Mouse (Mus musculus): ENCODE measurements around the gene Bcl2a1d. TPM values are rescaled to one million over a fixed set of nuclear protein-coding genes. Genes with fewer than 3 reads are reported as not detected.
"Not testable (repeated sequence)": the region's sequence is repeated elsewhere in the genome, so short reads cannot be mapped to it uniquely, and the experiment has no call there.

Gene Bcl2a1d
- polyA plus RNA-seq, 1 experiment from 2014 or later, result not detected

DNA sequence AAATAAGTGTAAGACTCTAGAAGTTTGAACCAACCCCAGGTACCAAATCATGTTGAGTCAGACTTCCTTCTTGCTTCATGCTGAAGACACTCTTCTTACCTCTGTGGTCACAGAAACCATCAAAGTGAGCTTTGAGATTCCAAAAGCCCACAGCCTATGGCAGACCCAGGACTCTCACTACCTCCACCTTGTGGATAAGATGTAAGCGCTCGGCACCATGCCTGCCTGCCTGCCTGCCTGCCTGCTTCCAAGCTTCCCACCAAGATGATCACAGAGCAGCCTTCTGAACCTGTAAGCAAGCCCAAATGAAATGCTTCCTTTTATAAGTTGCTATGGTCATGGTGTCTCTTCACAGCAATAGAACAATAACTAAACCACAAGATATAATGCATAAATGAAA lies 13.6 kb downstream of the Bcl2a1d start:
- H3K27me3 ChIP-seq (ENCODE audit: low read depth, poor library complexity, severe bottlenecking); H3K4me3 ChIP-seq; H3K27ac ChIP-seq; H3K36me3 ChIP-seq; H3K9me3 ChIP-seq (replicated peaks); H3K4me1 ChIP-seq: not testable (repeated sequence)
- WGBS, result 37% methylated on average over 2 of the region's 2 CpGs
- DNase-seq (ENCODE audit: low spot score), result peak; percentile 29

- not testable (repeated sequence) for H3K27ac ChIP-seq; H3K36me3 ChIP-seq; DNase-seq (ENCODE audit: low spot score); H3K4me1 ChIP-seq; H3K27me3 ChIP-seq (ENCODE audit: low read depth, poor library complexity, severe bottlenecking); H3K9me3 ChIP-seq (replicated peaks); H3K4me3 ChIP-seq
- WGBS, result 91% methylated on average over 5 of the region's 5 CpGs
Observed at GRCm38 (mm10) chr9:88714515-88714914, 17.2 kb downstream of the Bcl2a1d start.

DNA sequence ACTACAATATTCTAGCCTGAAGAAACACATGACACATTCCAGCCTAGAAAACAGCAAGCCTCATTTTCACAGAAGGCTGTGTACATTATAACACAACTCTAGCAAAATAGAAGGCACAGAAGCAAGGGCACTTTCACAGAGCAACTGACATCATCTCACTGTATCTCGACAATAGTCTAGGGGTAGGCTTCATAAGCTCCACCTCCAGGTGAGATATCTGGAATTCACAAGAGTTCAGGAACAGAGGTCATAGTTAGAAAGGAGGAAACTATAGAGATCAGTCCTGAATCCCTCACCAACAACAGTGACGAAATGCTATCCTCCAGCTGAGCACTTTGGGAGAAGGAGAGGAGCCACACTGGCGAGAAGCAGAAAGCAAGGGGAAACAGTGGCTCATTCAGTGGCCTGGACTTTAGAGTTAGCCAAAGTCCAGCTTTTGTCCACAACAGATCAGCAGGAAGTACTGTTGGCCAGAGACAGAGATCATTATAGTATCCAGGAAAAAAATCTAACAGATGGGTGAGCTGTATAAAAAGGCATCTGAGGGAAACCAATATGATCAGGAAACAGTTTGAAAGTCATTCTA lies 19.5 kb downstream of the Bcl2a1d start:
- H3K36me3 ChIP-seq; H3K9me3 ChIP-seq (replicated peaks); H3K4me3 ChIP-seq; DNase-seq (ENCODE audit: low spot score); H3K4me1 ChIP-seq; H3K27me3 ChIP-seq (ENCODE audit: low read depth, poor library complexity, severe bottlenecking); H3K27ac ChIP-seq: not testable (repeated sequence)
- 92% methylated on average over 3 of the region's 3 CpGs for WGBS

GRCm38 (mm10) chr9:88710910-88711438 lies 20.7 kb downstream of the Bcl2a1d start:
- H3K27me3 ChIP-seq (ENCODE audit: low read depth, poor library complexity, severe bottlenecking); H3K9me3 ChIP-seq (replicated peaks); DNase-seq (ENCODE audit: low spot score); H3K4me3 ChIP-seq; H3K36me3 ChIP-seq; H3K27ac ChIP-seq; H3K4me1 ChIP-seq: not testable (repeated sequence)
- 91% methylated on average over 4 of the region's 5 CpGs for WGBS

- not testable (repeated sequence) for H3K9me3 ChIP-seq (replicated peaks)
- WGBS, result 93% methylated on average over 2 of the region's 2 CpGs
Observed at GRCm38 (mm10) chr9:88710439-88710838, 21.3 kb downstream of the Bcl2a1d start.

DNA sequence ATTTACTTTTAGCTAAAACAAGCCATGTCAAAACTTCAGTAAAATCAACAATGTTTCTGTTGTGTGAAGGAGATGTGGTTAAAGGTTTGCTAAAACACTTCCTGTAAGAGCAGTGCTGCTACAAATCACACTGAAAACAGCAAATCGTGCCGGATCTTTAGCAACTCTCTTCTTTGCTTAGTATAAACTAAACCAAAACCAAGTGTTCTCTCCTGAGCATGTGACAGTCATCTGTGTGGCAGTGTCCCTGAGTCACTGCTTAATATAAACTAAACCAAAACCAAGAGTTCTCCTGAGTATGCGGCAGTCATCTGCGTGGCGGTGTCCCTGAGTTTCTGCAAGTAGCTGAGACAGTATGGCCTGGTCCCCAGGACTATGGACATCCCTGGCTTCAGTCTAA lies 21.9 kb downstream of the Bcl2a1d start:
- H3K4me1 ChIP-seq; H3K36me3 ChIP-seq; H3K27me3 ChIP-seq (ENCODE audit: low read depth, poor library complexity, severe bottlenecking); DNase-seq (ENCODE audit: low spot score); H3K4me3 ChIP-seq; H3K9me3 ChIP-seq (replicated peaks); H3K27ac ChIP-seq: not testable (repeated sequence)
- whole genome bisulfite sequencing, result 98% methylated on average over 5 of the region's 5 CpGs

More at GRCm38 (mm10) chr9:88710439-88710838, 21.3 kb downstream of the Bcl2a1d start:
- H3K27ac ChIP-seq; H3K4me3 ChIP-seq; H3K27me3 ChIP-seq (ENCODE audit: low read depth, poor library complexity, severe bottlenecking); H3K36me3 ChIP-seq; DNase-seq (ENCODE audit: low spot score); H3K4me1 ChIP-seq: not testable (repeated sequence)

DNA sequence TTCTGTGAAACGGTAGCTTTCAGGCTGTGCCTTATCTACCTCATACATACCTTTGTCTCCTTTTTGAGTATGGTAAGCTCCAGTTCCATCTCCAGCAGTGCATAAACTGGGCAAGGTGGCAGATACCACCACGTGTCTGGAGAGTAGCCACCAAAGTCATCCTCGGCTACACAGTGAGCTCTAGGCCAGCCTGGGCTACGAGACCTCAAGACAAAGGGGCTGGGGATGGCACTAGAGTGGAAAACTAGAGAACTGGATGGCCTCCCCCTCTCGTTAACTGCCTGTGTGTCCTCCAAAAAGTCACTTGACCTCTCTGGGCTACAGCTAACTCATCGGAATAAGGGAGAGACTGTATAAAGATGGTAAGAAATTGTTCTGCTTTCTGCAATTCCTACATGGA lies 22.4 kb downstream of the Bcl2a1d start:
- DNase-seq (ENCODE audit: low spot score), result no peak
- Histone ChIP-seq H3K27me3 (ENCODE audit: low read depth, poor library complexity, severe bottlenecking) (no peaks in the 10 kb centered on the region), H3K36me3 (no peaks in the 10 kb centered on the region), H3K4me1 (no peaks in the 10 kb centered on the region), H3K9me3 (replicated peaks) (no peaks in the 10 kb centered on the region), H3K27ac (no peak overlapping the region), H3K4me3 (no peak overlapping the region)
- WGBS, result 87% methylated on average over 6 of the region's 6 CpGs

GRCm38 (mm10) chr9:88706700-88707099 lies 25.0 kb downstream of the Bcl2a1d start:
- H3K4me3 ChIP-seq, result no peak overlapping the region
- 50% methylated on average over 4 of the region's 4 CpGs for WGBS
- H3K27ac ChIP-seq, result no peak overlapping the region
- no peaks in the 10 kb centered on the region for H3K27me3 ChIP-seq (ENCODE audit: low read depth, poor library complexity, severe bottlenecking)
- no peaks in the 10 kb centered on the region for H3K4me1 ChIP-seq
- no peaks in the 10 kb centered on the region for H3K36me3 ChIP-seq
- H3K9me3 ChIP-seq (replicated peaks), result no peaks in the 10 kb centered on the region
- DNase-seq (ENCODE audit: low spot score), result no peak

- not testable (repeated sequence) for H3K36me3 ChIP-seq; H3K4me3 ChIP-seq; H3K4me1 ChIP-seq; H3K27ac ChIP-seq; H3K27me3 ChIP-seq (ENCODE audit: low read depth, poor library complexity, severe bottlenecking); DNase-seq (ENCODE audit: low spot score); H3K9me3 ChIP-seq (replicated peaks)
- WGBS, result 89% methylated on average over 8 of the region's 8 CpGs
Observed at GRCm38 (mm10) chr9:88705157-88705556, 26.6 kb downstream of the Bcl2a1d start.

DNA sequence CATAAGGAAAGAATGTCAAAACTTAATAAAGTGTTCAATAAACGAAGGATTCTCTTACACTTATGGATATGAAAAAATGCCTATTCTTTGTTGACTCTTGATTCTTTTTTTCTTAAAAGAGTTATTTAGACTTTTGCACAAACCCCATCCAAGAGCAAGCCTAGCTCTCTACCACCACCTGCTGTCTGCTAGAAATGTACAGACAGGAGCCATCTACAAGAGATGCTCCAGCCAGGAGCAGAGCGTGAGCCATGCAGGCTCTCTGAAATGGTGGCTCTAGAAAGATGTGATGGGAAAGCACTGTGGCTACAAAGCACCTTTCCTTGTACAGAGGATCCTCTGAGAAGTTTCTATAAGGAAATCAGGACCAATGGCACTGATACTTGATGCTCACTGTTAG lies 33.0 kb downstream of the Bcl2a1d start:
- H3K27ac ChIP-seq; H3K27me3 ChIP-seq (ENCODE audit: low read depth, poor library complexity, severe bottlenecking); H3K4me3 ChIP-seq; H3K4me1 ChIP-seq; H3K36me3 ChIP-seq; H3K9me3 ChIP-seq (replicated peaks); DNase-seq (ENCODE audit: low spot score): not testable (repeated sequence)
- no CpG with 5 or more reads among the region's 2 CpGs for WGBS

DNA sequence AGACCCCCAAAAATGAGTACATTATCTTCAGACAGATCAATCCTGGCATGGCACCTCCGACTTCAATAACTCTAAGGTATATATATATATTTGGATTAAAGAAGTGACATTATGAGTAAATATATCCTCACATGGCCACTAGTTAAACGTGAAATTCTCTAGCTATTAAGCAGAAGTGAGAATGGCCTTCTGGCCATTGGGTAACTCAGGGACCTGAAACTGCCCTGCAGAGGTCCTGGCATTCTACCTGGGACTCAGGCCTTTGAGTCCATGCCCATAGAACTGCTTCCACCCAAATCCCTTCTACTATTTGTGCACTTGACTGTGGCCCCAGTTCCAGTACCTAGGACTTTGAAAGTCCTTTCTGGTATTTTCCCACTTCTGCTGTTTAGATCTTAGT lies 40.4 kb downstream of the Bcl2a1d start:
- H3K27ac ChIP-seq; H3K27me3 ChIP-seq (ENCODE audit: low read depth, poor library complexity, severe bottlenecking); H3K4me1 ChIP-seq; H3K36me3 ChIP-seq; H3K4me3 ChIP-seq; DNase-seq (ENCODE audit: low spot score); H3K9me3 ChIP-seq (replicated peaks): not testable (repeated sequence)
- 88% methylated on average over 2 of the region's 2 CpGs for WGBS

GRCm38 (mm10) chr9:88689451-88689850 lies 42.3 kb downstream of the Bcl2a1d start:
- H3K4me3 ChIP-seq; H3K9me3 ChIP-seq (replicated peaks); DNase-seq (ENCODE audit: low spot score); H3K27ac ChIP-seq; H3K36me3 ChIP-seq; H3K27me3 ChIP-seq (ENCODE audit: low read depth, poor library complexity, severe bottlenecking); H3K4me1 ChIP-seq: not testable (repeated sequence)
- 98% methylated on average over 3 of the region's 3 CpGs for WGBS

- WGBS, result 87% methylated on average over 1 of the region's 1 CpGs
- not testable (repeated sequence) for H3K4me3 ChIP-seq; H3K36me3 ChIP-seq; H3K27me3 ChIP-seq (ENCODE audit: low read depth, poor library complexity, severe bottlenecking); H3K9me3 ChIP-seq (replicated peaks); DNase-seq (ENCODE audit: low spot score); H3K4me1 ChIP-seq; H3K27ac ChIP-seq
Observed at GRCm38 (mm10) chr9:88686719-88687118, 45.0 kb downstream of the Bcl2a1d start.

Measured in limb, embryonic 10.5 days (tissue).